9 mouse cellular contexts compared by ENCODE assay signal in the genomic region with DNA sequence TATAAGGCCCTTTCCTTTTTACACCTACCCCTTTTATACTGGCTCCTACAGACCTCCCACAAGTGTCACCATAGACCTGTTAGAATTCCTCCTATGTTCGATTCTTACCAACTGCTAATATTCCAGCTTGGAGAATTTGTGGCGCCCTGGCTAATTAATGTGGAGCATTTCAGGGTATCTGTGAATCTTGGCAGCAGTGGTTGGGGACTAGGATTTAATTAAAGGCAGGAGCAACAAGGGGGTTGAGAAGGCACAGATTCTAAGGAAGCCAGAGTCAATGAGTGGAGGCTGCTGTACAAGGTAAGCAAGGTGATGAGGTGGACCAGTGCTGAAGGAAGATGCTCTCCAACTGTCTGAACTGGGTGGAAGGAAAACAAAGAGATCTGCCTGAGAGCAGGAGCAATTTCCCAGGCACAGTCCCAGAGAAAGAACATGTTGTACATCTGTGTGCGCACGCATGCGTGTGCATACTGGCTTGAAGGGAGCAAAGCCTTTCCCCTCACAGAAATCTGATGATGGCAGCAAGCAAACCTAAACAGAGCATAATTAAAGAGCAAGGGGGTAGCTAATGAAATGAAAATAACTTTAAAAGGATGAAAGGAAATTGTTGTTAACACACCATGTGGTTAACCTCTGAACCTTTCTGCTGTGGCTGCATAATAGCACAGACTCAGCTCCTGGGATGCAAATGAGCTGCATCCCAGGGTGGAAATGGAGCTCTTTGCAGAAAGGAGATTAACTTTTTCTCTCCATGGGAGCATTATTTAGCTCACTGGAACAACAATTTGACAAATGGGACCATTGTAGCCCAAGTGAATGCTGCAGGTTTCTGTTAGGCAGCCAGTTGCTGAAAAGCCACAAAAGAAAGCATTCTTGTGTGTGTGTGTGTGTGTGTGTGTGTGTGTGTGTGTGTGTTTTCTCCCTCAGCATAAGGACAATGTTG.
A peak's percentile ranks its signal among the peaks of the same experiment; 100 is the strongest.
DNase-seq lines count a peak whose midpoint lies in the region; ATAC-seq lines count a peak whose summit lies in the region.
"Had no signal": no experiment of that assay in that cellular context is flagged by ENCODE, and none has a peak within 500 bp of the region (broad histone marks: within the 10 kb centered on the region; RNA-seq: fewer than 3 reads in every experiment).

No protein-coding gene starts in this region.

- no peak overlapping the region for H3K9ac ChIP-seq in forebrain, embryonic 13.5 days
- H3K9ac ChIP-seq in limb, embryonic 12.5 days (replicated peaks) = no peak overlapping the region
- no peak overlapping the region for H3K9ac ChIP-seq in neural tube, embryonic 15.5 days (replicated peaks)
- H3K9ac ChIP-seq: liver, embryonic 14.5 days had no signal

- 3% methylated on average over 5 of the region's 5 CpGs for WGBS in forebrain, embryonic 13.5 days
- 42% methylated on average over 5 of the region's 5 CpGs for WGBS in limb, embryonic 12.5 days
- 29% methylated on average over 5 of the region's 5 CpGs for WGBS in neural tube, embryonic 15.5 days

- 0 out of 2 replicates have a peak overlapping the region, but pooled peaks have one; percentile 13 for H3K4me2 ChIP-seq in forebrain, embryonic 13.5 days
- no peak overlapping the region for H3K4me2 ChIP-seq in limb, embryonic 12.5 days
- no peak overlapping the region for H3K4me2 ChIP-seq in neural tube, embryonic 15.5 days

- ATAC-seq in forebrain, embryonic 13.5 days = peak; percentile 96
- peak; percentile 78; the same call in 1 of the 2 replicates for ATAC-seq in limb, embryonic 12.5 days (ENCODE audit: insufficient number of reproducible peaks, insufficient read depth, low FRiP score, low TSS enrichment, low read depth)
- peak; percentile 87 for ATAC-seq in neural tube, embryonic 15.5 days (ENCODE audit: low FRiP score)

- peaks cover 69% of the 10 kb centered on the region for H3K27me3 ChIP-seq in forebrain, embryonic 13.5 days
- no peaks in the 10 kb centered on the region for H3K27me3 ChIP-seq in limb, embryonic 12.5 days
- H3K27me3 ChIP-seq in neural tube, embryonic 15.5 days (replicated peaks) = no peaks in the 10 kb centered on the region

- H3K27ac ChIP-seq in forebrain, embryonic 13.5 days = peak overlapping the region; percentile 74
- H3K27ac ChIP-seq in limb, embryonic 12.5 days = peak overlapping the region; percentile 31; the same call in 1 of the 2 replicates
- H3K27ac ChIP-seq in neural tube, embryonic 15.5 days (replicated peaks) = peak overlapping the region; percentile 60
- H3K27ac ChIP-seq: liver, embryonic 14.5 days had no signal

- peak; percentile 3 to 21 for DNase-seq in kidney, postnatal 4 days
- DNase-seq in kidney, postnatal 25 days = no peak
- DNase-seq in urinary bladder, adult 2 months (ENCODE audit: low spot score) = no peak
- no peak for DNase-seq in urinary bladder, postnatal 4 days (ENCODE audit: low spot score in 2 of 2)
- DNase-seq in layer of hippocampus, adult 9-11 months = no peak

- no peaks in the 10 kb centered on the region for H3K9me3 ChIP-seq in forebrain, embryonic 13.5 days (replicated peaks)
- H3K9me3 ChIP-seq in limb, embryonic 12.5 days = no peaks in the 10 kb centered on the region
- H3K9me3 ChIP-seq in neural tube, embryonic 15.5 days (replicated peaks) = no peaks in the 10 kb centered on the region

- H3K4me3 ChIP-seq in forebrain, embryonic 13.5 days = no peak overlapping the region
- no peak overlapping the region for H3K4me3 ChIP-seq in limb, embryonic 12.5 days (replicated peaks)
- H3K4me3 ChIP-seq in neural tube, embryonic 15.5 days (replicated peaks) = no peak overlapping the region

- peaks cover 14% of the 10 kb centered on the region for H3K4me1 ChIP-seq in forebrain, embryonic 13.5 days
- H3K4me1 ChIP-seq in limb, embryonic 12.5 days (replicated peaks) = peaks cover 9% of the 10 kb centered on the region; the same call in 1 of the 2 replicates
- H3K4me1 ChIP-seq in neural tube, embryonic 15.5 days = peaks cover 12% of the 10 kb centered on the region

- no peaks in the 10 kb centered on the region for H3K36me3 ChIP-seq in forebrain, embryonic 13.5 days (ENCODE audit: poor library complexity, severe bottlenecking)
- H3K36me3 ChIP-seq in limb, embryonic 12.5 days = no peaks in the 10 kb centered on the region
- no peaks in the 10 kb centered on the region for H3K36me3 ChIP-seq in neural tube, embryonic 15.5 days

Comparison
In these comparisons a context has a peak if more than half of its experiments do, and no peak if none do; other contexts are left out.
1. DNase-seq: peak in kidney, postnatal 4 days (2 of 2); none in kidney, postnatal 25 days (0 of 2), urinary bladder, adult 2 months (single experiment), urinary bladder, postnatal 4 days (0 of 2) and layer of hippocampus, adult 9-11 months (single experiment).
2. Peak in every context shown above with its lines, with median percentiles within 50 percentile points of each other: ATAC-seq and H3K27ac ChIP-seq.